ENCODE assay signal across 15 mouse cellular contexts in the genomic region with DNA sequence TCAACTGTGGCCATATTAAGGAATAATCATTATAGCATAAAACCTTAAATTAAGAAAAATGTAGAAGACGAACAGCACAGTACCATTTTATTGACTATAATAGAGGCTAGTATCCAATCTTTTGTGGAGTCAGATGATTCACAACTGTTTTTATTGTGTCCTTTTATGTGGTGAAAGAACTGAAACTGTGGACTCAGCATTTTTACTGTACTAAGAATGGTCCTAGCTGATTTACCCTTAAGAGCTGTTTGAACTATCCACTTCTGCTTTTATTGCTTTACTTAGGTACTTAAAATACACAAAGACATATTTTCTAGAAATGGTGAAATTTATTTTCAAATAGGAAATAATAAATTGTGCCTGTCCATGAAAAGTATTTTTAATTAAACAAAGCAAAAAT.
"Had no signal": no experiment of that assay in that cellular context is flagged by ENCODE, and none has a peak within 500 bp of the region (broad histone marks: within the 10 kb centered on the region; RNA-seq: fewer than 3 reads in every experiment).

No protein-coding gene starts in this region.

- H3K9ac ChIP-seq: neural tube, embryonic 15.5 days; stomach, embryonic 15.5 days had no signal

- H3K36me3 ChIP-seq: neural tube, embryonic 15.5 days; stomach, embryonic 15.5 days had no signal

- DNase-seq: retina, postnatal 1 day; right cerebral cortex, adult 18-20 months; right cerebral cortex, postnatal 14 days; right cerebral cortex, postnatal 25 days; right cerebral cortex, postnatal 4 days; spleen, adult 18-20 months; thymus, adult 18-20 months; thymus, adult 2 months; thymus, postnatal 14 days; thymus, postnatal 25 days; thymus, postnatal 36 days; thymus, postnatal 4 days had no signal

- H3K27me3 ChIP-seq: neural tube, embryonic 15.5 days; stomach, embryonic 15.5 days had no signal

- H3K9me3 ChIP-seq: neural tube, embryonic 15.5 days; stomach, embryonic 15.5 days had no signal

- H3K27ac ChIP-seq: neural tube, embryonic 15.5 days; stomach, embryonic 15.5 days; stomach, postnatal 0 days had no signal

- H3K4me3 ChIP-seq: neural tube, embryonic 15.5 days; stomach, embryonic 15.5 days had no signal

- H3K4me1 ChIP-seq: neural tube, embryonic 15.5 days; stomach, embryonic 15.5 days had no signal

- H3K4me2 ChIP-seq: neural tube, embryonic 15.5 days; stomach, embryonic 15.5 days had no signal
